Mouse (Mus musculus): ENCODE data around the gene Zfp58.

The Zfp58 gene

GRCm38 (mm10) chr13:67500084-67500719 lies at the start of gene Zfp58:
Gene Zfp58 (minus strand): TSS chr13:67500555.
- peak; percentile 95 for DNase-seq

GRCm38 (mm10) chr13:67545941-67546340 lies 45.6 kb upstream of the Zfp58 start:
- DNase-seq = no peak

GRCm38 (mm10) chr13:67527049-67527730 lies 26.8 kb upstream of the Zfp58 start:
- no peak for DNase-seq

- DNase-seq = peak; percentile 97
Observed at GRCm38 (mm10) chr13:67525753-67526410, 25.5 kb upstream of the Zfp58 start, which contains the start of the genes Gm26965 and Zfp87. Gene Gm26965 (minus strand): TSS chr13:67526151. Gene Zfp87 (minus strand): TSS chr13:67526177.

GRCm38 (mm10) chr13:67500908-67501307 lies 553 bp upstream of the Zfp58 start:
- no peak for DNase-seq

- no peak for DNase-seq
Observed at GRCm38 (mm10) chr13:67495631-67496030, 4.7 kb downstream of the Zfp58 start.

GRCm38 (mm10) chr13:67484424-67484811 lies 15.9 kb downstream of the Zfp58 start:
- DNase-seq = peak; percentile 26

- peak; percentile 98 for DNase-seq
Observed at GRCm38 (mm10) chr13:67483625-67484423, 16.5 kb downstream of the Zfp58 start, which contains the start of gene Zfp874b. Gene Zfp874b (minus strand): TSS chr13:67484258.

- no peak for DNase-seq
Observed at GRCm38 (mm10) chr13:67481528-67481927, 18.8 kb downstream of the Zfp58 start.

- DNase-seq = no peak
Observed at GRCm38 (mm10) chr13:67469274-67469673, 31.1 kb downstream of the Zfp58 start.

GRCm38 (mm10) chr13:67463506-67464185 lies 36.7 kb downstream of the Zfp58 start:
- peak; percentile 21 for DNase-seq

GRCm38 (mm10) chr13:67452021-67452309 lies 48.4 kb downstream of the Zfp58 start:
- no peak for DNase-seq

GRCm38 (mm10) chr13:67451172-67452020 lies 49.0 kb downstream of the Zfp58 start, which contains the start of gene Zfp874a:
Gene Zfp874a (minus strand): TSS chr13:67451624.
- peak; percentile 98 for DNase-seq
